Mouse (Mus musculus) C2C12 (cell line): Measurements from ENCODE around the gene Cradd. TPM values are rescaled to one million over a fixed set of nuclear protein-coding genes. Genes with fewer than 3 reads are reported as not detected.

Experiments
- H3K27me3 ChIP-seq: one replicate; pipeline ENCODE4 v1.6.1; 2011; ENCODE audit not compliant: control insufficient read depth, insufficient read depth, insufficient read length
- H3K36me3 ChIP-seq: one replicate; pipeline ENCODE4 v1.6.1; 2011; ENCODE audit not compliant: control insufficient read depth, insufficient read depth
- H3K4me3 ChIP-seq: one replicate; pipeline ENCODE4 v1.5.1; 2011; ENCODE audit warnings: mild to moderate bottlenecking, control low read depth; ENCODE audit not compliant: poor library complexity, insufficient read depth, severe bottlenecking
- H3K79me2 ChIP-seq: one replicate; pipeline ENCODE4 v1.6.1; 2011; ENCODE audit not compliant: control insufficient read depth, insufficient read depth
- H3K79me3 ChIP-seq: one replicate; pipeline ENCODE4 v1.6.1; 2011; ENCODE audit warnings: low read depth, control low read depth
- H3ac ChIP-seq: one replicate; pipeline ENCODE3; 2011; ENCODE audit warnings: low read depth; ENCODE audit not compliant: control insufficient read depth, insufficient read length
- CEBPB ChIP-seq: IDR thresholded peaks from one replicate; pipeline ENCODE4 v1.6.1; 2011; ENCODE audit warnings: low read depth, mild to moderate bottlenecking, control low read depth, moderate library complexity
- CTCF ChIP-seq: IDR thresholded peaks from one replicate; pipeline ENCODE4 v1.5.1; 2011; ENCODE audit not compliant: control insufficient read depth, insufficient read depth, insufficient read length
- FOSL1 ChIP-seq: IDR thresholded peaks from one replicate; pipeline ENCODE4 v1.8.0; 2011; ENCODE audit warnings: mild to moderate bottlenecking, low read length; ENCODE audit not compliant: poor library complexity, insufficient read depth, severe bottlenecking
- MAX ChIP-seq: IDR thresholded peaks from one replicate; pipeline ENCODE4 v1.6.1; 2011; ENCODE audit warnings: mild to moderate bottlenecking, control low read depth
- MYOD1 ChIP-seq: IDR thresholded peaks from one replicate; pipeline ENCODE4 v1.6.1; 2011; ENCODE audit warnings: low read depth; ENCODE audit not compliant: control insufficient read depth, insufficient read length
- MYOG ChIP-seq: IDR thresholded peaks from one replicate; pipeline ENCODE4 v1.6.1; 2011; ENCODE audit not compliant: control insufficient read depth, insufficient read length; ENCODE audit errors: extremely low read depth
- USF1 ChIP-seq: IDR thresholded peaks from one replicate; pipeline ENCODE4 v1.6.1; 2011; ENCODE audit warnings: low read depth, mild to moderate bottlenecking, control low read depth, moderate library complexity
- polyA plus RNA-seq: library from polyadenylated mRNA; unstranded; fragments of >200 nt; fragmentation: generic; extraction: Trizol; gene quantifications from one replicate; pipeline ENCODE4 v1.2.1, GENCODE M21; 2012; ENCODE audit warnings: missing spikeins

The Cradd gene
- polyA plus RNA-seq, 1 experiment = 4.5 TPM

- Histone ChIP-seq H3K27me3 (no peaks in the 10 kb centered on the region), H3K36me3 (no peaks in the 10 kb centered on the region), H3K4me3 (no peak overlapping the region), H3ac (no peak overlapping the region), H3K79me2 (no peaks in the 10 kb centered on the region), H3K79me3 (no peaks in the 10 kb centered on the region)
- TF ChIP-seq MAX = no peak
- no peak for TF ChIP-seq MYOD1
These were observed 148.4 kb downstream of the Cradd start for GRCm38 (mm10) chr10:95175423-95176120.

DNA sequence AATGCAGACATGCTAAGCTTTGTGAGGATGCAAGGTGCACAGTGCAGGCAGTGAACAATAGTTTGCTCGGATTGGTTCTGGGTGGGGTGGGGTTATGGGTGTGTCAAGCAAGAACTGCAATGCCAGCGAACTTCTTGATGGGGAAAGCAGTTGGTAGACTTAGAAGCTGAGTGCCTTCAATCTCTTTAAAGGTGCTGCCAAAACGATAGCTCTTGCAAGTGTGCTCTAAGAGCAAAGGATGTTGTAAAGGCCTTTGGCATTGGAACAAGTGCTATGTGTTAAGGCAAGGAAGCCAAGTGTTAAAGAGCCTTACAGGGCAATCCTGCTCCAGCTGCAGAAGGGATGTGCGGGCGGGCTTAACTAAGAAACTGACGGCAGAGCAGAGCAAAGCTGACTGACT, 149.7 kb downstream of the Cradd start:
- TF ChIP-seq CEBPB = no peak
- no peak for TF ChIP-seq USF1
- no peak for TF ChIP-seq CTCF
- TF ChIP-seq MYOG = no peak
- no peak for TF ChIP-seq MYOD1
- TF ChIP-seq FOSL1 = no peak
- no peak for TF ChIP-seq MAX
- Histone ChIP-seq H3K79me2 (no peaks in the 10 kb centered on the region), H3K79me3 (no peaks in the 10 kb centered on the region), H3K27me3 (no peaks in the 10 kb centered on the region), H3K36me3 (no peaks in the 10 kb centered on the region), H3K4me3 (no peak overlapping the region), H3ac (no peak overlapping the region)

DNA sequence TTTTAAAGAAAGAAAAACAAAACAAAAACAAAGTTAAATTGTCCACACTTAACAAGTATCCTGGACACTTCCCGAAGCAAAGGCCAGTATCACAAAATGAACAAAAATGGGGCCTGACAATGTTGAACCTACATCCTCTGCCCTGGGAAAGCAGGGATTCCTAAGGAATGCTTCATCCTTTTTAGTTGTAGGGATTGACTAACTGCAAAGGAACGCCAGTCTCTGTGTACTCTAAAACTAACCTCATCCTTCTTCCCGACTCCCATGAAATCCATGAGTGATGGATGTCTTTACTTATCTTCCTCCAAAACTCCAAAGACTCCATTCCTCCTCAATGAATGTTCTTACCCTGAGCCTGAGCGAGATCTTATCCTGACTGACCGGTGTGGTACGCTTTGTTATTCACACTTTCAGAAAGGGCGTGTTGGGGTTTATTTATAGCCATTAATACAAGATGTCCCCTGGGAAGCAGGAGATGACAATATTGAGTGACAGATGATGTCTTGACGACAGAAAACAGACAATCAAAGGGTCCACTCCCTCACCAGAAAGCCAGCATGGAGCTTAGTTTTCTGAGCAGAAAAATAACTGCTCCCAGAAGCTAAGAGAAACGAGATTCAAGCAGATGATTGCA, 153.1 kb downstream of the Cradd start:
- Histone ChIP-seq H3K36me3 (no peaks in the 10 kb centered on the region), H3K79me3 (no peaks in the 10 kb centered on the region), H3K4me3 (no peak overlapping the region), H3K79me2 (no peaks in the 10 kb centered on the region), H3ac (no peak overlapping the region), H3K27me3 (no peaks in the 10 kb centered on the region)
- TF ChIP-seq USF1 (no peak), CEBPB (no peak), CTCF (no peak), FOSL1 (no peak), MAX (no peak), MYOG (no peak), MYOD1 (no peak)

GRCm38 (mm10) chr10:95164949-95165348, 159.0 kb downstream of the Cradd start:
- Histone ChIP-seq H3ac (no peak overlapping the region), H3K36me3 (no peaks in the 10 kb centered on the region), H3K27me3 (no peaks in the 10 kb centered on the region), H3K4me3 (no peak overlapping the region), H3K79me2 (no peaks in the 10 kb centered on the region), H3K79me3 (no peaks in the 10 kb centered on the region)
- TF ChIP-seq FOSL1 (no peak), MYOD1 (no peak), CEBPB (no peak), MAX (no peak), USF1 (no peak), MYOG (no peak)

GRCm38 (mm10) chr10:95162691-95163374, 161.1 kb downstream of the Cradd start:
- TF ChIP-seq USF1 (no peak), CEBPB (no peak), MYOG (no peak), MAX (no peak)
- no peak overlapping the region for H3ac ChIP-seq
- H3K36me3 ChIP-seq = no peaks in the 10 kb centered on the region
- H3K4me3 ChIP-seq = no peak overlapping the region
- H3K79me3 ChIP-seq = no peaks in the 10 kb centered on the region
- H3K27me3 ChIP-seq = no peaks in the 10 kb centered on the region
- no peaks in the 10 kb centered on the region for H3K79me2 ChIP-seq

DNA sequence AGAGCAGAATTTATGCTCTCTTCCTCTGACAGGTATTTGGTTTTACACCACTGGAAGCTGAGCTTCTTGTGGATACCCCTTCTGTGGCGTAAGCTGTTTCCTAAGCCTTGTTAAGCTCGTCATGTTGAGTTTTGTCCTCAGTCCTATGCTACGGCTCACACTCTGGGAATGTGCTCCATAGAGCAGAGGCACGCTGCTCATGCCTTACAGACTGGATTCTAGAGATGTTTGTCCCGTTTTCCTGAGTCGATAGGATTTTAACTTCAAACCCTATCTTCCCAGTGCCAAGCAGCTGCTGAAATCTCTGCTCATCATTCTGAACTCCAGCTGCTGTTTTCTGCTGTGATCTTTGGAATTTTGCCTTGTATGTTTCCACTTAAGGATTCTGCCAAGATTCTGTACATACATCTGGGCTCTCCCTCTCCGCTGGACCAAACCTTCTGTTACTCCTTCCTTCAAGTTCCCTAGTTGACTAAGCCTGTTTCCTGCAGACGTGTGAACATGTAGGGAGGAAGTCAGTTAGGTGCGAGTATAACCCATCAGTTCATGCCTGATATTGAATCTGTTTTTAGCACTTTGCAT, 164.2 kb downstream of the Cradd start:
- H3K36me3 ChIP-seq = no peaks in the 10 kb centered on the region

More for the DNA sequence above, 164.2 kb downstream of the Cradd start:
- Histone ChIP-seq H3K4me3 (no peak overlapping the region), H3K27me3 (no peaks in the 10 kb centered on the region), H3ac (no peak overlapping the region), H3K79me2 (no peaks in the 10 kb centered on the region), H3K79me3 (no peaks in the 10 kb centered on the region)
- TF ChIP-seq CTCF (no peak), MYOD1 (no peak), USF1 (no peak)
